Mouse (Mus musculus): ENCODE measurements around the gene Tomm70a. TPM values are rescaled to one million over a fixed set of nuclear protein-coding genes. Genes with fewer than 3 reads are reported as not detected.

The Tomm70a gene
- total and polyA plus RNA-seq, 3 experiments, result 112 to 194 (median 129) TPM

GRCm38 (mm10) chr16:57101174-57101573, 20.3 kb upstream of the Tomm70a start:
- no peaks in the 10 kb centered on the region for H3K36me3 ChIP-seq (replicated peaks in 1 of 2; ENCODE audit: control insufficient read depth in 1 of 2, insufficient read depth in 1 of 2, low read length in 1 of 2)
- no peak overlapping the region for H3K4me2 ChIP-seq (ENCODE audit: insufficient read depth, low read depth, poor library complexity, severe bottlenecking)
- no peaks in the 10 kb centered on the region for H3K79me2 ChIP-seq (replicated peaks; ENCODE audit: control insufficient read depth, extremely low read depth, insufficient read depth, poor library complexity, severe bottlenecking)
- H3K4me3 ChIP-seq (replicated peaks in 1 of 3; ENCODE audit: low read depth in 2 of 3, low read length in 2 of 3, poor library complexity in 1 of 3), result no peak overlapping the region
- H3K9ac ChIP-seq (ENCODE audit: insufficient read depth, low read depth), result no peak overlapping the region
- no peak overlapping the region for H3K27ac ChIP-seq (ENCODE audit: insufficient read depth, low read depth)
- no peaks in the 10 kb centered on the region for H3K9me3 ChIP-seq (replicated peaks; ENCODE audit: low read length)
- in situ Hi-C loops (cut with MboI; ENCODE audit: low pct_ligation_motif_present, low pct_unique_long_range_greater_than_20kb, low sequenced_read_pairs), result loop anchor here (10.0 to 25.0 kb wide), 2 partner anchors 286 to 504 kb away; partner anchors contain the start of gene Cmss1
- dilution Hi-C loops (cut with MboI; ENCODE audit: extremely low pct_ligation_motif_present, extremely low pct_unique_long_range_greater_than_20kb, low sequenced_read_pairs), result no loop called here
- H3K4me1 ChIP-seq (ENCODE audit: control insufficient read depth in 1 of 2, insufficient read depth in 2 of 2), result 0 out of 4 replicates have a peak, but pooled peaks cover 0 to 3% of the 10 kb centered on the region in 2 experiments
- H3K27me3 ChIP-seq (replicated peaks), result no peaks in the 10 kb centered on the region
- DNase-seq (ENCODE audit: extremely low read depth), result no peak
- TF ChIP-seq JUND (conservative IDR thresholded peaks at IDR 0.05; ENCODE audit: low read depth, low read length) (no peak), POLR2A (IDR thresholded peaks at IDR 0.05; ENCODE audit: low read depth, low read length) (no peak), SMC3 (IDR thresholded peaks at IDR 0.05; ENCODE audit: low read depth, low read length) (no peak), UBTF (IDR thresholded peaks at IDR 0.05; ENCODE audit: low read depth, low read length) (no peak), CTCF (conservative IDR thresholded peaks at IDR 0.05 in 1 of 2, IDR thresholded peaks at IDR 0.05 in 1 of 2; ENCODE audit: low read depth in 2 of 2, low read length in 2 of 2) (no peak), MEF2A (IDR thresholded peaks at IDR 0.05; ENCODE audit: borderline replicate concordance, low read depth, low read length) (no peak), ETS1 (conservative IDR thresholded peaks at IDR 0.05; ENCODE audit: low read depth, low read length) (no peak), E2F4 (IDR thresholded peaks at IDR 0.05; ENCODE audit: insufficient replicate concordance, low read depth, low read length) (no peak), HCFC1 (IDR thresholded peaks at IDR 0.05; ENCODE audit: low read depth, low read length) (no peak), ZC3H11A (IDR thresholded peaks at IDR 0.05; ENCODE audit: low read depth, low read length) (no peak), RAD21 (IDR thresholded peaks at IDR 0.05; ENCODE audit: low read depth, low read length) (no peak), ZMIZ1 (IDR thresholded peaks at IDR 0.05; ENCODE audit: low read depth, low read length) (no peak), MAX (IDR thresholded peaks at IDR 0.05; ENCODE audit: low read length) (no peak), CHD1 (IDR thresholded peaks at IDR 0.05; ENCODE audit: low read depth, low read length) (no peak)

- dilution Hi-C loops (cut with MboI; ENCODE audit: extremely low pct_ligation_motif_present, extremely low pct_unique_long_range_greater_than_20kb, low sequenced_read_pairs), result no loop called here
Measured at GRCm38 (mm10) chr16:57106185-57106960, 15.1 kb upstream of the Tomm70a start.

More at GRCm38 (mm10) chr16:57106185-57106960, 15.1 kb upstream of the Tomm70a start:
- H3K4me3 ChIP-seq (replicated peaks in 1 of 3; ENCODE audit: low read depth in 2 of 3, low read length in 2 of 3, poor library complexity in 1 of 3), result no peak overlapping the region
- DNase-seq (ENCODE audit: extremely low read depth), result no peak
- no peak overlapping the region for H3K27ac ChIP-seq (ENCODE audit: insufficient read depth, low read depth)
- no peak overlapping the region for H3K9ac ChIP-seq (ENCODE audit: insufficient read depth, low read depth)
- no peaks in the 10 kb centered on the region for H3K4me1 ChIP-seq (ENCODE audit: control insufficient read depth in 1 of 2, insufficient read depth in 2 of 2)
- peaks cover 8% of the 10 kb centered on the region for H3K27me3 ChIP-seq (replicated peaks)
- no peaks in the 10 kb centered on the region for H3K36me3 ChIP-seq (replicated peaks in 1 of 2; ENCODE audit: control insufficient read depth in 1 of 2, insufficient read depth in 1 of 2, low read length in 1 of 2)
- in situ Hi-C loops (cut with MboI; ENCODE audit: low pct_ligation_motif_present, low pct_unique_long_range_greater_than_20kb, low sequenced_read_pairs), result loop anchor here (10.0 to 25.0 kb wide), 2 partner anchors 281 to 498 kb away; partner anchors contain the start of gene Cmss1
- no peaks in the 10 kb centered on the region for H3K79me2 ChIP-seq (replicated peaks; ENCODE audit: control insufficient read depth, extremely low read depth, insufficient read depth, poor library complexity, severe bottlenecking)
- no peak overlapping the region for H3K4me2 ChIP-seq (ENCODE audit: insufficient read depth, low read depth, poor library complexity, severe bottlenecking)
- TF ChIP-seq POLR2A (IDR thresholded peaks at IDR 0.05; ENCODE audit: low read depth, low read length), result no peak
- H3K9me3 ChIP-seq (replicated peaks; ENCODE audit: low read length), result no peaks in the 10 kb centered on the region
